ENCODE assay signal across 8 mouse cellular contexts in genomic region chr14:54650621-54651454, GRCm38 (mm10). TPM values are rescaled to one million over a fixed set of nuclear protein-coding genes. Genes with fewer than 3 reads are reported as not detected.
DNase-seq lines count a peak whose midpoint lies in the region; ATAC-seq lines count a peak whose summit lies in the region.

No protein-coding gene starts in this region.

- H3K9ac ChIP-seq in heart, embryonic 15.5 days, result no peak overlapping the region
- no peak overlapping the region for H3K9ac ChIP-seq in liver, embryonic 12.5 days

- ATAC-seq in CD4-positive, CD25-positive, alpha-beta regulatory T cell, adult 4 months, result peak; percentile 73
- ATAC-seq in erythroblast, adult 5-6 weeks (replicated peaks; ENCODE audit: low FRiP score, poor library complexity, severe bottlenecking), result peak; percentile 66
- 0 out of 2 replicates have a peak, but pooled peaks have one; percentile 7 for ATAC-seq in heart, embryonic 15.5 days (replicated peaks; ENCODE audit: insufficient number of reproducible peaks, insufficient read depth, low FRiP score, low read depth)
- peak; percentile 46 for ATAC-seq in liver, embryonic 12.5 days

- no peak overlapping the region for H3K4me3 ChIP-seq in heart, embryonic 15.5 days
- no peak overlapping the region for H3K4me3 ChIP-seq in liver, embryonic 12.5 days

- no peak overlapping the region for H3K4me2 ChIP-seq in heart, embryonic 15.5 days
- H3K4me2 ChIP-seq in liver, embryonic 12.5 days, result 0 out of 2 replicates have a peak overlapping the region, but pooled peaks have one; percentile 91

- H3K36me3 ChIP-seq in heart, embryonic 15.5 days, result peaks cover 61% of the 10 kb centered on the region
- peaks cover 82% of the 10 kb centered on the region for H3K36me3 ChIP-seq in liver, embryonic 12.5 days
- peaks cover 17% of the 10 kb centered on the region for H3K36me3 ChIP-seq in splenic B cell, adult 2 months (ENCODE audit: control insufficient read depth, insufficient read depth, low read length, poor library complexity, severe bottlenecking)

- H3K9me3 ChIP-seq in heart, embryonic 15.5 days (replicated peaks), result no peaks in the 10 kb centered on the region
- H3K9me3 ChIP-seq in liver, embryonic 12.5 days (replicated peaks), result no peaks in the 10 kb centered on the region

- 59% methylated on average over 23 of the region's 23 CpGs for WGBS in heart, embryonic 15.5 days
- WGBS in liver, embryonic 12.5 days (ENCODE audit: insufficient replicate concordance), result 57% methylated on average over 23 of the region's 23 CpGs

- peaks cover 33% of the 10 kb centered on the region for H3K4me1 ChIP-seq in heart, embryonic 15.5 days (replicated peaks)
- H3K4me1 ChIP-seq in liver, embryonic 12.5 days, result peaks cover 60% of the 10 kb centered on the region

- peak; percentile 95 for DNase-seq in brain, adult 2 months (ENCODE audit: low read depth, low spot score)
- DNase-seq in kidney, postnatal 10 days, result peak; percentile 93
- DNase-seq in natural killer cell, adult 2 months (ENCODE audit: low spot score in 2 of 2), result peak; percentile 81 to 88
- peak; percentile 94 for DNase-seq in splenic B cell, adult 2 months (ENCODE audit: low read depth, low spot score)

- H3K27ac ChIP-seq in heart, embryonic 15.5 days, result no peak overlapping the region
- 0 out of 2 replicates have a peak overlapping the region, but pooled peaks have one; percentile 54 for H3K27ac ChIP-seq in liver, embryonic 12.5 days

- H3K27me3 ChIP-seq in heart, embryonic 15.5 days, result no peaks in the 10 kb centered on the region
- H3K27me3 ChIP-seq in liver, embryonic 12.5 days (replicated peaks), result no peaks in the 10 kb centered on the region
- no peaks in the 10 kb centered on the region for H3K27me3 ChIP-seq in splenic B cell, adult 2 months (ENCODE audit: control insufficient read depth, insufficient read depth, low read length, poor library complexity, severe bottlenecking)

RNA-seq across cellular contexts. Expression of gene Cdh24, which starts 9.7 kb away (rescaled TPM):
- polyA plus RNA-seq in CD4-positive, CD25-positive, alpha-beta regulatory T cell, adult 4 months (2017; shearing (Covaris generic)), result under 1 TPM; 0.15 to 0.16 TPM
- total RNA-seq in erythroblast, adult 5-6 weeks (2015; ENCODE audit: low replicate concordance), result 1.3 and 1.5 TPM in 2 replicates
- total RNA-seq in erythroblast, adult 5-6 weeks (2017; ENCODE audit: low replicate concordance), result 2.4 and 5.0 TPM in 2 replicates
- polyA plus RNA-seq in heart, embryonic 15.5 days (2015; fragmentation: Nextera tagmentation; extraction: Ambion mirVana), result 1.6 and 2.1 TPM in 2 replicates
- polyA plus RNA-seq in liver, embryonic 12.5 days (2016; fragmentation: Nextera tagmentation; extraction: Ambion mirVana), result 0.61 and 1.0 TPM in 2 replicates

RNA-seq across cellular contexts. Expression of gene Gm17606, which starts 10.1 kb away (rescaled TPM):
- polyA plus RNA-seq in CD4-positive, CD25-positive, alpha-beta regulatory T cell, adult 4 months (2017; shearing (Covaris generic)), result not detected
- not detected in 2 replicates for total RNA-seq in erythroblast, adult 5-6 weeks (2015; ENCODE audit: low replicate concordance)
- not detected in 2 replicates for total RNA-seq in erythroblast, adult 5-6 weeks (2017; ENCODE audit: low replicate concordance)
- polyA plus RNA-seq in heart, embryonic 15.5 days (2015; fragmentation: Nextera tagmentation; extraction: Ambion mirVana), result not detected in 2 replicates
- not detected in 2 replicates for polyA plus RNA-seq in liver, embryonic 12.5 days (2016; fragmentation: Nextera tagmentation; extraction: Ambion mirVana)

RNA-seq across cellular contexts. Expression of gene Psmb11, which starts 29.6 kb away (rescaled TPM):
- polyA plus RNA-seq in CD4-positive, CD25-positive, alpha-beta regulatory T cell, adult 4 months (2017; shearing (Covaris generic)), result not detected
- total RNA-seq in erythroblast, adult 5-6 weeks (2015; ENCODE audit: low replicate concordance), result not detected in 2 replicates
- total RNA-seq in erythroblast, adult 5-6 weeks (2017; ENCODE audit: low replicate concordance), result 0.26 TPM in 1 of 2 replicates, not detected in the other
- polyA plus RNA-seq in heart, embryonic 15.5 days (2015; fragmentation: Nextera tagmentation; extraction: Ambion mirVana), result 1.7 and 17.6 TPM in 2 replicates
- polyA plus RNA-seq in liver, embryonic 12.5 days (2016; fragmentation: Nextera tagmentation; extraction: Ambion mirVana), result not detected in 2 replicates

RNA-seq across cellular contexts. Expression of gene Psmb5, which starts 33.0 kb away (rescaled TPM):
- 100 to 1,000 TPM; 154 to 163 TPM for polyA plus RNA-seq in CD4-positive, CD25-positive, alpha-beta regulatory T cell, adult 4 months (2017; shearing (Covaris generic))
- total RNA-seq in erythroblast, adult 5-6 weeks (2015; ENCODE audit: low replicate concordance), result 47.7 and 51.0 TPM in 2 replicates
- total RNA-seq in erythroblast, adult 5-6 weeks (2017; ENCODE audit: low replicate concordance), result 12.9 and 18.1 TPM in 2 replicates
- polyA plus RNA-seq in heart, embryonic 15.5 days (2015; fragmentation: Nextera tagmentation; extraction: Ambion mirVana), result 294 and 335 TPM in 2 replicates
- 281 and 292 TPM in 2 replicates for polyA plus RNA-seq in liver, embryonic 12.5 days (2016; fragmentation: Nextera tagmentation; extraction: Ambion mirVana)

RNA-seq across cellular contexts. Expression of gene 1700123O20Rik, which starts 35.2 kb away (rescaled TPM):
- polyA plus RNA-seq in CD4-positive, CD25-positive, alpha-beta regulatory T cell, adult 4 months (2017; shearing (Covaris generic)), result 100 to 1,000 TPM in 1 of 2 experiments, 10 to 100 TPM in 1; 98.9 to 105 TPM
- total RNA-seq in erythroblast, adult 5-6 weeks (2015; ENCODE audit: low replicate concordance), result 22.7 and 25.5 TPM in 2 replicates
- 18.1 and 25.8 TPM in 2 replicates for total RNA-seq in erythroblast, adult 5-6 weeks (2017; ENCODE audit: low replicate concordance)
- 40.7 and 42.3 TPM in 2 replicates for polyA plus RNA-seq in heart, embryonic 15.5 days (2015; fragmentation: Nextera tagmentation; extraction: Ambion mirVana)
- 51.6 and 53.9 TPM in 2 replicates for polyA plus RNA-seq in liver, embryonic 12.5 days (2016; fragmentation: Nextera tagmentation; extraction: Ambion mirVana)

Comparison
In these comparisons a context has a peak if more than half of its experiments do, and no peak if none do; other contexts are left out.
1. ATAC-seq: peak in every context shown above with its lines; median percentile 73 in CD4-positive, CD25-positive, alpha-beta regulatory T cell, adult 4 months; 66 in erythroblast, adult 5-6 weeks; 46 in liver, embryonic 12.5 days; 7 in heart, embryonic 15.5 days.